Mouse (Mus musculus): ENCODE results near the gene Trp53rkb. TPM values are rescaled to one million over a fixed set of nuclear protein-coding genes. Genes with fewer than 3 reads are reported as not detected.

Trp53rkb gene
- polyA plus RNA-seq, 1 experiment from 2014 or later = 11.0 TPM

DNA sequence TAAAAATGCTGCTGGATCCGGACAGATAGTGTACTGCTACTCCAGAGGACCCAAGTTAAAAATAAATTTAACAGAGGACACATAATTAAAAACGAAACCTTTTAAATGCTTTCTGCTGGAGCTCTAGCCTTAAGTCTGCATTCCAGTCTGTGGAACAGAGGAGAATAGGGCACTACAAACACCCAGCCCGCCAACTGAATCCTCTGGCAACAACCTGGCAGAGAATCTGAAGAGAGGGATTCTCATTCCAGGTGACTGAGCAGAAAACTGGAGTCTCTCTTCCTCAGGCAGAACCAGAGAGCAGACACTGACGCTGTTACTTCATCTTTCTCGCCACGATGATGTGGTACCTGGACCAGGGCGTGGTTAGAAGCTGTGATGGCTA lies 8.1 kb downstream of the Trp53rkb start:
- Histone ChIP-seq H3K36me3 (peaks cover 27% of the 10 kb centered on the region), H3K27ac (replicated peaks) (no peak overlapping the region), H3K4me1 (no peaks in the 10 kb centered on the region), H3K4me3 (no peak overlapping the region), H3K27me3 (peaks cover 15% of the 10 kb centered on the region; the same call in 1 of the 2 replicates), H3K9ac (replicated peaks) (no peak overlapping the region), H3K9me3 (no peaks in the 10 kb centered on the region), H3K4me2 (replicated peaks) (no peak overlapping the region)
- WGBS = 88% methylated on average over 7 of the region's 7 CpGs
- ATAC-seq (ENCODE audit: low FRiP score, low read depth) = no peak

DNA sequence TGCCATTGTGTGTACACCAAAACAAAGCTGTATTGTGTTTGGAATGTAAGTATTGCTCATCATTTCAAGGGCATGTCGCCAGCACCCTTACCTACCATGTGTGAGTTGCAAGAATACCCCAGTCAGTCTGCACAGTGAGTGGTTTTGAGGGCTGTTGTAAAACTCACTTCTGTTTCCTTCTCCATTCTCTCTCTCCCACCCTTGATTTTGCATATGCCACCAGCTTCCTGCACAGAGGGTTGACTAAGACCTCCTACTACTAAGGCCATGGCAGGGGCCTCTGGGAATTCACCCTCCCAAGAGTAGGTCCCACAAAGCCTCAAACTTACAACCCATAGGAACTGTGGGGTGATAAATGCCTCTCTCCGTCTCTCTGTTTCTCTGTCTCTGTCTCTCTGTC lies 9.1 kb downstream of the Trp53rkb start:
- Histone ChIP-seq H3K4me3 (no peak overlapping the region), H3K9me3 (no peaks in the 10 kb centered on the region), H3K27me3 (peaks cover 15% of the 10 kb centered on the region; the same call in 1 of the 2 replicates), H3K4me1 (peaks cover 8% of the 10 kb centered on the region; the same call in 1 of the 2 replicates), H3K4me2 (replicated peaks) (no peak overlapping the region), H3K36me3 (peaks cover 21% of the 10 kb centered on the region), H3K27ac (replicated peaks) (no peak overlapping the region), H3K9ac (replicated peaks) (no peak overlapping the region)
- WGBS = 76% methylated on average over 2 of the region's 2 CpGs
- ATAC-seq (ENCODE audit: low FRiP score, low read depth) = no peak

DNA sequence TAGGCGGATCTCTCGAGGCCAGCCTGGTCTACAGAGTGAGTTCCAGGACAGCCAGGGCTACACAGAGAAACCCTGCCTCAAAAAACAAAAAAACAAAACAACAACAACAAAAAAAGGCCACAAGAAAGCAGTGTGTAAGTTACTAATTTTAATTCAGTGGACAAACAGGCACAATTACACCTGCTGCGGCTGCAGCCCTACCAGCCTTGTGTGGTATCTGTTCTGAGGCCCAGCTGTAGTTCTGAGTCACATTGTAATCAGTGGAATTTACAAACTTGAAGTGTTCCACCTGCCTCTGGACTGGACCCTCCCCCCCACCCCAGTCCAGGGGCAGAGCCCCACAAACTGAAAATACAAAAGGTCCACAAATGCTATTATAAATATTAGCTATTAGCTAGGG lies 11.0 kb downstream of the Trp53rkb start:
- H3K4me2 ChIP-seq (replicated peaks) = no peak overlapping the region
- H3K9ac ChIP-seq (replicated peaks) = no peak overlapping the region
- H3K9me3 ChIP-seq = no peaks in the 10 kb centered on the region
- no peak overlapping the region for H3K4me3 ChIP-seq
- H3K36me3 ChIP-seq = peaks cover 2% of the 10 kb centered on the region
- peaks cover 15% of the 10 kb centered on the region; the same call in 1 of the 2 replicates for H3K27me3 ChIP-seq
- no peak for ATAC-seq (ENCODE audit: low FRiP score, low read depth)
- 87% methylated on average over 3 of the region's 3 CpGs for WGBS
- H3K27ac ChIP-seq (replicated peaks) = no peak overlapping the region
- peaks cover 10% of the 10 kb centered on the region for H3K4me1 ChIP-seq

GRCm38 (mm10) chr2:166805250-166806172 lies 13.2 kb downstream of the Trp53rkb start, which contains the start of gene Arfgef2:
Arfgef2 (plus strand) TSS chr2:166805588.
- Histone ChIP-seq H3K4me3 (peak within 1 kb of the TSS; percentile 80), H3K4me2 (replicated peaks) (peak within 1 kb of the TSS; percentile 91), H3K27ac (replicated peaks) (peak within 1 kb of the TSS; percentile 56), H3K36me3 (no peaks in the 10 kb centered on the region), H3K4me1 (peaks cover 10% of the 10 kb centered on the region), H3K27me3 (peaks cover 15% of the 10 kb centered on the region; the same call in 1 of the 2 replicates), H3K9me3 (no peaks in the 10 kb centered on the region), H3K9ac (replicated peaks) (peak within 1 kb of the TSS; percentile 75)
- ATAC-seq (ENCODE audit: low FRiP score, low read depth) = peak; percentile 90
- under 1% methylated on average over 75 of the region's 76 CpGs for WGBS

DNA sequence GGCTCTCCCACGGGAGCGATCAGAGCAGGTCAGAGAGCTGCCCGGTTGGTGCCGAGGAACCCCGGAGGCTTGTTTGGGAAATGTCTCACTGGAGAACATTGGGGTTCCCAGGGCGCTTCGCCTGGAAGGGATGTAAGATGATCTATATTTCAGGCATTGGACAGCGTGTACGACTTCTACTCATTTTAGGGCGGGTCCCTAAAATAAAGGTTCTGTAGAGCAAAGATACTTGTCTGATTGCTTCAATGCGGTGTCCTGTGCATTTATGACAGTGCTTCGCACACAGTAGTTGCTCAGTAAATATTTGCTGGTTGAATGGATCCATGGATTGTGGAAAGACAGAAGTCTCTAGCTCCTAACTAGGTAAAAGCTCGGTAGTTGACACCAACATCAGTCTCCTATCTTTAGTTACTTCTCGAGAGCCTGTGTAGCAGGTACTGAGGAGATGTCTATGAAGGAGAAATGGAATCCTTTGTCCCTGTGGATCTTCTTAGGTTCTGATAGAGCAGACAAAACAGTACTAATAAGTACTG lies 13.9 kb downstream of the Trp53rkb start:
- Histone ChIP-seq H3K9me3 (no peaks in the 10 kb centered on the region), H3K9ac (replicated peaks) (peak overlapping the region; percentile 75), H3K36me3 (no peaks in the 10 kb centered on the region), H3K4me2 (replicated peaks) (peak overlapping the region; percentile 91), H3K4me1 (peaks cover 10% of the 10 kb centered on the region), H3K27me3 (peaks cover 15% of the 10 kb centered on the region; the same call in 1 of the 2 replicates), H3K27ac (replicated peaks) (no peak overlapping the region), H3K4me3 (peak overlapping the region; percentile 80)
- no peak for ATAC-seq (ENCODE audit: low FRiP score, low read depth)
- 28% methylated on average over 14 of the region's 14 CpGs for WGBS

DNA sequence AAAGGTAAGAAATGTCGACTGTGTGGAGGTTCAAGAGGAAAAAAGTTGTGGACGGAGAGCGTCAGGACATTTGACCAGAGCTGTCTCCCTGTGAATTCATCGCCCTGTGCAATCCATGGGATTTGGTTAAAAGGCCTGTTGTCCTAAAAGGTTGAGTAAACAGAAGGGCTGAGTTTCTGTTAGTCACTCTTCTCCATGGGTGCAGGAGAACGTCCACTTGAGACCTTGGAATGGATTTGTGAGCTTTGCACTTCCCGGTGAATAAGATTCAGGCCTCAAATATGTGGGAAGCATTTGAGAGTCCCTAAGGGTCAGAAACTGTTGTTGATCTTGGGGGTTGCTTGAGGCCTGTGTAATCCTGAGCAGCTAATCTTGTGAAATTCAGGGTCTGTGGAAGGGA lies 14.5 kb downstream of the Trp53rkb start:
- Histone ChIP-seq H3K9ac (replicated peaks) (no peak overlapping the region), H3K36me3 (no peaks in the 10 kb centered on the region), H3K27me3 (peaks cover 15% of the 10 kb centered on the region; the same call in 1 of the 2 replicates), H3K4me2 (replicated peaks) (peak overlapping the region; percentile 91; the same call in 1 of the 2 replicates), H3K9me3 (no peaks in the 10 kb centered on the region), H3K27ac (replicated peaks) (no peak overlapping the region), H3K4me1 (peaks cover 10% of the 10 kb centered on the region), H3K4me3 (no peak overlapping the region)
- no peak for ATAC-seq (ENCODE audit: low FRiP score, low read depth)
- WGBS = 69% methylated on average over 6 of the region's 6 CpGs

DNA sequence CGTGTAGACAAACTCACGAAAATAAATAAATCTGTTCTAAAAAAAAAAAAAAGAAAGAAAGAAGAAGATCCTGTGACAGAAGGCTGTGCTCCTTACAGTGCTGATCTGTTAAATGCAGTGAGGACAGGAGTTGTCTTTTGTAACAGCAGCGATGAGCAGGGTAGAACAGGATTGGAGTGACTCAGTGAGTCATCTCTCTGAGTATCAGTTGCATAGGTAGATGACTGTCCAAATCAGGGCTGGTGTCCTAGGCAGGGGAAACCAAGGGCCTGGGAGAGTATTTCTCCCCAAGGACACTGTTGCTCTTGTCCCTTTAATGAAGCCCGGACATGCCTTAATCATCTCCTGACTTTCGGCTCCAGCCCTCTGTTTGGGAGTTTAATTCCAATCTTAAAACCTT lies 17.2 kb downstream of the Trp53rkb start:
- no peaks in the 10 kb centered on the region for H3K36me3 ChIP-seq
- ATAC-seq (ENCODE audit: low FRiP score, low read depth) = no peak
- no peak overlapping the region for H3K4me2 ChIP-seq (replicated peaks)
- WGBS = 92% methylated on average over 5 of the region's 5 CpGs
- H3K4me1 ChIP-seq = peaks cover 10% of the 10 kb centered on the region
- H3K9me3 ChIP-seq = no peaks in the 10 kb centered on the region
- H3K27me3 ChIP-seq = no peaks in the 10 kb centered on the region
- H3K27ac ChIP-seq (replicated peaks) = no peak overlapping the region
- no peak overlapping the region for H3K9ac ChIP-seq (replicated peaks)
- no peak overlapping the region for H3K4me3 ChIP-seq

GRCm38 (mm10) chr2:166810821-166811220 lies 18.5 kb downstream of the Trp53rkb start:
- Histone ChIP-seq H3K4me3 (no peak overlapping the region), H3K9ac (replicated peaks) (no peak overlapping the region), H3K4me1 (peaks cover 9% of the 10 kb centered on the region), H3K36me3 (no peaks in the 10 kb centered on the region), H3K9me3 (no peaks in the 10 kb centered on the region), H3K4me2 (replicated peaks) (no peak overlapping the region), H3K27ac (replicated peaks) (no peak overlapping the region), H3K27me3 (no peaks in the 10 kb centered on the region)
- ATAC-seq (ENCODE audit: low FRiP score, low read depth) = no peak
- WGBS = 85% methylated on average over 10 of the region's 10 CpGs

DNA sequence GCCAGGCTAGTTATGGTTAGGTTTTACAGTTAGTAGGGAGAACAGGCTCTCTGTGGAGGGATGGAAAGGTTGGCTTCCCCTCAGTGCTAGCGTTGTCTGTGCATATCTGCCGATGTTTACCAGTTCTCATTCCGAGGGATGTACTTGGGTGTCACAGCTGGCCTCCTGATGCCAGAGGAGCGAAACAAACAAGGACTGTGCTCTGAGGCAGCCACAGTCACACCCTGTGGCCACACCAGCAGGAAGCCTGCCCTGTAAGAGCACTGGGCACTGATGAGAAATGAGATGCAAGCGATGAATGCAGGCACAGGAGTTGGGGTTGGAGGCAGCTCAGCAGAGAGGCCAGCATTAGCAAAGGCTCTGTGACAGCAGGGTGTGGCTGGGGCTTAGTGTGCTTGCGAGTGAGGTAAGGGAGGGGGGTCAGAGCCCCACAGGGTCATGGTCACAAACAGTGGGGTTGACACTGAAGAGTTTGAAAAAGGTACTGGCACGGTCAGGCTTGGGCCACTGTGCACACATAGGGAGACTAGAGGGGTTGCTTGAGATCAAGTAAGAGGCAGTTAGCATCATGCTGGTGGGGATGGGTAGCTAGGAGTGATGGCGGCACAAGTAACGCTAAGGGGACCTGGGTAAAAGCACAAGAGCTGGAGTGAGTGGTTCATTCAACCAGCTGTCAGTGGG lies 26.3 kb downstream of the Trp53rkb start:
- ATAC-seq (ENCODE audit: low FRiP score, low read depth) = no peak
- H3K4me1 ChIP-seq = no peaks in the 10 kb centered on the region
- H3K4me2 ChIP-seq (replicated peaks) = no peak overlapping the region
- no peak overlapping the region for H3K9ac ChIP-seq (replicated peaks)
- H3K27ac ChIP-seq (replicated peaks) = no peak overlapping the region
- 85% methylated on average over 9 of the region's 9 CpGs for WGBS
- no peak overlapping the region for H3K4me3 ChIP-seq
- H3K9me3 ChIP-seq = no peaks in the 10 kb centered on the region
- no peaks in the 10 kb centered on the region for H3K36me3 ChIP-seq
- H3K27me3 ChIP-seq = no peaks in the 10 kb centered on the region

DNA sequence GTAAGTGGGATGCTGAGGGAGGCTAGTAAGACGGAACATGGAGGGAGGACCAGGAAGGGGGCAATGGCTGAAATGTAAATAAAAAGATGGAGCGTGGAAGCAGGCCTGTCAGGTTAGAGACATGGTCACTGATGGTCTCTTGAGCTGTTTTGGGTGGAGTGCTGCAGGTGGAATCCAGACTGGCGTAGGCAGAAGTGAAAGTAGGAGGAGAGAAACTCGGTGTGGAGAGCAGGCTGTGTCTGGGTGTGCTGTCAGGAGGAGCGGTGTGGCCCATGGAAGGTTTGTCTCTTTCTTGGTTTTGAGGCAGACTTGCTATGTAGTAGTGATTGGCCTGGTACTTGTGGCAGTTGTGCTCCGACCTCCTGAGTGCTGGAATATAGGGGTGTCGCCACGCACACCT lies 27.5 kb downstream of the Trp53rkb start:
- H3K4me3 ChIP-seq = no peak overlapping the region

GRCm38 (mm10) chr2:166820844-166821243 lies 28.5 kb downstream of the Trp53rkb start:
- Histone ChIP-seq H3K4me2 (replicated peaks) (no peak overlapping the region), H3K27ac (replicated peaks) (no peak overlapping the region), H3K36me3 (no peaks in the 10 kb centered on the region), H3K9me3 (no peaks in the 10 kb centered on the region), H3K27me3 (no peaks in the 10 kb centered on the region), H3K9ac (replicated peaks) (no peak overlapping the region), H3K4me3 (no peak overlapping the region), H3K4me1 (no peaks in the 10 kb centered on the region)
- WGBS = 73% methylated on average over 2 of the region's 2 CpGs
- no peak for ATAC-seq (ENCODE audit: low FRiP score, low read depth)

More for the DNA sequence above, 27.5 kb downstream of the Trp53rkb start:
- H3K4me1 ChIP-seq = no peaks in the 10 kb centered on the region
- H3K36me3 ChIP-seq = no peaks in the 10 kb centered on the region
- WGBS = 92% methylated on average over 8 of the region's 8 CpGs
- H3K27ac ChIP-seq (replicated peaks) = no peak overlapping the region
- H3K9me3 ChIP-seq = no peaks in the 10 kb centered on the region
- H3K27me3 ChIP-seq = no peaks in the 10 kb centered on the region
- H3K4me2 ChIP-seq (replicated peaks) = no peak overlapping the region
- no peak overlapping the region for H3K9ac ChIP-seq (replicated peaks)
- ATAC-seq (ENCODE audit: low FRiP score, low read depth) = no peak

DNA sequence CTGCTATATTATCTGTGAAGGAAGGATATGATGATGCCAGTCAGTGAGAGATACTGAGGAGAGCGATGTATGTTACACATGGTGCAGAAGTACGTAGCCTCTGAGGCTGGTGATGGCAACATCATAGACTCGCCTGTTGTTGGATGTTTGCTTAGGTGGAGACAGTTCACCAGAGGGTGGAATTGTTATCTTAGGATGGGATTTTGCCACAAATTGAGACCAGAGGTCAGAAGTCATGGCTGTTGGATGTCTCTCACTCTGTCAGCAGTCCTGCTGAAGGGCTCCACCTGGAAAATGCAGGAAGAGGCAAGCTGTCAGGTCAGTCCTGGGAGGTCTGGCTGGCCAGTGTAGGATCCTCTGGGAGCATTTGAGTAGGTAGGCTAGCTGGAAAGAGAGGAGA lies 29.1 kb downstream of the Trp53rkb start:
- H3K9ac ChIP-seq (replicated peaks) = no peak overlapping the region
- no peaks in the 10 kb centered on the region for H3K4me1 ChIP-seq
- H3K27ac ChIP-seq (replicated peaks) = no peak overlapping the region
- H3K4me2 ChIP-seq (replicated peaks) = no peak overlapping the region
- no peak overlapping the region for H3K4me3 ChIP-seq
- no peak for ATAC-seq (ENCODE audit: low FRiP score, low read depth)
- 93% methylated on average over 3 of the region's 3 CpGs for WGBS
- no peaks in the 10 kb centered on the region for H3K27me3 ChIP-seq
- H3K9me3 ChIP-seq = no peaks in the 10 kb centered on the region
- H3K36me3 ChIP-seq = no peaks in the 10 kb centered on the region

Data from midbrain, embryonic 12.5 days (tissue).